Mouse (Mus musculus): ENCODE measurements around the gene Abcc5.
A peak's percentile ranks its signal among the peaks of the same experiment; 100 is the strongest.
"Not testable (repeated sequence)": the region's sequence is repeated elsewhere in the genome, so short reads cannot be mapped to it uniquely, and the experiment has no call there.

The Abcc5 gene

DNA sequence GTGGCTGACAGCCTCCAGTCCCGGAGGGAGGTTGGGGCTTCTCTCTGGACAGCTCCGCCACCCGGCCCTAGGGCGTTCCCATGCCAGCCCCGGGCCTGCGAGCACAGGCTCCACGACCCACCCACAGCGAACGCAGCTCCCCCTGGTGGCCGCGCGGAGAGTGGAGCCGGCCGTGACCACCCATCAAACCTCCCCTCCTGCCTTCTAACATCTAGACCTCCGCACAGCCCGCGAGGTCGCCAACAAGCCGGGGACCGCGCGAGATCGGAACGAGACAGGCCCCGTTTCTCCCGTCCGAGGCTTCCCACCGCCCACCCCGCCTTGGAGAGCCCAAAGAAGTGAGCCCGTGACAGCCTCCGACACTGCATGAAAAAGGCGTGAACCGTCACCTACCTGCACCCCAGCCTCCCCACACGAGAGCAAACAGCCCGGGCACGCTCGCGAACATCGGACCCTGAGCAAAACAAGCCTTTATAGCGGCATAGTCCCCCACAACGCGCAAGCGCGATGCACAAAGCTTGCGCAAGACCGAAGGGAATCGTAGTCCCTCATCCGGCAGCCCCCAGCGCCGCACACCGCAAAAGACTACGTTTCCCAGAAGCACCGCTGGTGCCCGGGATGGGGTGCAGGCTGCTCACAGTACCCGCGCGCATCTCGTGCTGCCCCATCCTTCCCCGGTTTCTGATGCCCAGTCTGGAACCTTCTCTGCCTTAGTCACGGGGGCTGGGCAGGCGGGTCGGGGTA, at the start of gene Abcc5:
Abcc5 (minus strand) TSS at position 540 of the 744 bp plus-strand sequence.
- DNase-seq: peak; percentile 91 to 95

DNA sequence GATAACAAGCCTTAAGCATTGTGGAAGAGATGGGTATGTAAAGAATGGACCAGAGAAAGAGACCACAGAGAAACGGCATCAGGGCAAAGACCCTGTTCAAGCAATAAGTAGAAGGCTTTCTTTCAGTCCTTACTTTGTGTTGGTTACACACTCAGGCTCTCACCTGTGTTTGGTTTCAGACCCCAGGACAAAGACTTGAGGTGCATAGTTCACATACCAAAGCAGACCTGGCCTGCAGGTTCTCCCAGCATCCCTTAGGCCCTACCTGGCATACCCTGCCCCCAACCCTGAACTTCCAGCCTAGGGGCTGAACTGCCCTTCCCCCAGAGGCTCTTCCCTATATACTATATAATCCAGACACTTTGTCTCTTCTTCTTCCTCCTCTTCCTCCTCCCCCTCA, 49.1 kb upstream of the Abcc5 start:
- no peak for DNase-seq

DNA sequence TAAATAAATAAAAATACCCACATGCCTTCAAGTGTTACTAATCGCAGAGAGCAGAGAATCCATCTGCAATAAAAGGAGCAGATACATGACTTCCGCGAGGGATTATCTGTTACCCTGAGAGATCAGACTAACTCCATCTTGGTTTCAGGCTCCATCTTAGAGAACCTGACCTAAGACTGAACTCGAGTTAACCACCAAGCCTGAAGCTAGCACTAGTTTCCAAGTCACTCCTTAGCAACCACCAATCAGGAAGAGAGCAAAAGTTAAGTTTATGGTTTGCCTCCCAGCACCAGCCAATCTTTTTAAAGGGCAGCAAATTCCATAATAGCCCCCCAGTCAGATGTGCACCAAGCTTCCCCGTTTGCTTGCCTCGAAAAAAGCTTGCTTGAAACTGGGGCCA, 48.6 kb upstream of the Abcc5 start:
- DNase-seq: no peak

DNA sequence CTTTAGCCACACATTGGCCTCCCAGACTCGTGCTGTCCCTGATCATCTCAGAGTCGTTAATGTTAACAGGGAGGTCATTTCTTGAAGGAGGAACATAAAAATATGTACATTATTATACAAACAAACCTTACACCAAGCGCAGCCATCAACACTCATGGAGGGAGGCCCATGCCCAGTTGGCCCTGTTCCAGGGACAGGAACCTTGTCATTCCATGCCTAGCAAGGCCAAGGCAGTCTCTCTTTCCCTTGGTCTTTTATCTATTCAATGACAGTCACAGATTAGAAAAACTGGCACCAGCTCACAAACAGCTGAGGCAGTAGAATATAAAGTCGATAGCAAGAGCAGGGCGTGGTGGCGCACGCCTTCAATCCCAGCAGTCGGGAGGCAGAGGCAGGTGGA, 48.0 kb upstream of the Abcc5 start:
- no peak for DNase-seq

DNA sequence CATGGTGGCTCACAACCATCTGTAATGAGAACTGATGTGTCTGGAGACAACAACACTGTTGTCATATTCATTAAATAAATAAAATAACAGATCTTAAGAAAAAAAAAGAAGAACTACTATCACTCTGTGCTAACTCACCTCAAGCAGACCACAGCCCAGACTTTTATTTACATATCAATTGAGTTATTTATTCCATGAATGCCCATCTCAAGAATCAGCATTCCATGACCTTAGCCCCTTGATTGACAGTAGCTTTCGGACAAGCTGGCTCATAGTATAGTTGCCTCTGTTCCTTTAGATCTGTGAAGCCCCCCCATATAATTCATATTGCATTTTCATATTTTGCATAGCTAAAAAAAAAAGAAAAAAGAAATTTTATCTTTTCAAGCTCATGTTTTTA, 47.6 kb upstream of the Abcc5 start:
- DNase-seq: no peak

DNA sequence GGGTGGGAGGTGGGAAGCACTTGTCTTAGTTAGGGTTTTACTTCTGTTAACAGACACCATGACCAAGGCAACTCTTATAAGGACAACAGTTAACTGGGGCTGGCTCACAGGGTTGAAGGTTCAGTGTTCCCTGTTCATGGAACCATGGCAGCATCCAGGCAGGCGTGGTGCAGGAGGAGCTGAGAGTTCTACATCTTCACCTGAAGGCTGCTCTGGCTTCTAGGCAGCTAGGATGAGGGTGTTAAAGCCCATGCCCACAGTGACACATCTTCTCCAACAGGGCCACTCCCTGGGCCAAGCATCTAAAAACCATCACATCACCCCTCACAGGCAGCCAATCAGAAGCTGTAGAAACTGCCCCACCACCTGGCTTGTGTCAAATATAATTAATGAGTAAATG, 45.5 kb upstream of the Abcc5 start:
- DNase-seq: no peak

DNA sequence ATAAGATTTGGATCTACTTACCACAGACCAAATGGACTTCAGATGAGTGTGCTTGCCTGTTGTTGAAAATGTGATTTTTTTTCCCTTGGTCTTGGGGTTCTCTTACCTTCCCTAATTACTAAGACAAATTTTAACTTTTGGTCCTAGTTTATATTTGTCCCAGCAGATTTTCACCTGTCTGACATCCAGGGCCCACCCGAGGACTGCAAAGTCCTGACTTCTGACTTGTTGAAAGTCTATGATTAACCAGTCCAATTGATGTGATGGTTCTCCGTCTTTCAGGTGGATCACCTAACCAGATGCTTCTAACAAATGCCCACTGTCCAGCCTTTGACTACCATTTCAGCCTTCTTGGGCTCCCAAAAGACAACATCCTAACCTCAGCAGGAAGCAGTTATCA, 44.8 kb upstream of the Abcc5 start:
- DNase-seq: no peak

DNA sequence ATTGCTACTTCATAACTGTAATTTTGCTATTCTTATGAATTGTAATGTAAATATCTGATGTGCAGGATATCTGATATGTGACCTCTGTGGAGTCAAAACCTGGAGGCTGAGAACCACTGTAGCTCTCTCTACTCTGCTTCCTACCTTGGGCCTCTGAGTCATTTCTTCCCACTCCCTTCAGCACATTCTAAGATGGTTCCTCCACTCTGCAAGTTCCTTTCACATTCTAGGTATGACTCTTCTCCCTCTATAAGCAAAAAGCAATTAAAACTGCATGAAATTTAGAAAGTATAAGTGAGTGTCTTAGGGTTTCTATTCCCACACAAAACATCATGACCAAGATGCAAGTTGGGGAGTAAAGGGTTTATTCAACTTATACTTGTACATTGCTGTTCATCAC, 38.5 kb upstream of the Abcc5 start:
- DNase-seq: no peak

DNA sequence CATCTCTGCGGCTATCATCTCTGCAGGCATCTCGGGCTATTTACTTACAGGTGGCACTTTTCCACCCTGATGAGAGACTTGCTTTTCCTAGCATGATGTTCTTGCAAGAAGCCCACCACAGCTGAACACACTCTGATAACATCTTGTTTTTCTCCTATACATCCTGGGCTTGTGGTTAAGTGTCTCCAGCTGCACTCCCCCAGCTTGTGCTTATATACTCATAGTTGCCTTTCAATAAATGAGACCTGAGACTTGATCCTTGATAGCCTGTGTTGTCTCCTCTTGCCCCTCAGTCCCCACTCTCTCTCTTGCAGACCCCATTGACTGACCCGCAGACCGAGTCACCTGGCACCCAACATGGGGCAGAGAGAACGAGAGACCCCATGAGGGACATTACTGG, 32.5 kb upstream of the Abcc5 start:
- DNase-seq: peak; percentile 39

DNA sequence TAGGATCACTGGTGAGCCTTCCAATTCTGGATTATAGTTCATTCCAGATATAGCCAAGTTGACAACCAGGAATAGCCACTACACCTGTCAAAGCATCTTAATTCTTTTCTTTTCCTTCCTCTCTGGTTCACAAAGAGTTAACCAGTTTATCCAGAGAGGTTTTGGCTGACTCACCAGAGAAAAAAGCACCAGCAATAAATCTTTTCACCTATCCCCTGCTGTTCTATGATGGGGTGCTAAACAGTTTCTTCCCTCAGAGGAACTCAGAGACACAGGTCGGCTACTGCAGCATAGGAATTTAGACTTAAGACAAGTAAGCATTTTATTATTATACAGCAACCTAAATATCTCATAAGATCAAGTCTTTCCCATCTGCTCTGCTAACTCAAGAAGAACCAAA, 29.9 kb upstream of the Abcc5 start:
- no peak for DNase-seq

DNA sequence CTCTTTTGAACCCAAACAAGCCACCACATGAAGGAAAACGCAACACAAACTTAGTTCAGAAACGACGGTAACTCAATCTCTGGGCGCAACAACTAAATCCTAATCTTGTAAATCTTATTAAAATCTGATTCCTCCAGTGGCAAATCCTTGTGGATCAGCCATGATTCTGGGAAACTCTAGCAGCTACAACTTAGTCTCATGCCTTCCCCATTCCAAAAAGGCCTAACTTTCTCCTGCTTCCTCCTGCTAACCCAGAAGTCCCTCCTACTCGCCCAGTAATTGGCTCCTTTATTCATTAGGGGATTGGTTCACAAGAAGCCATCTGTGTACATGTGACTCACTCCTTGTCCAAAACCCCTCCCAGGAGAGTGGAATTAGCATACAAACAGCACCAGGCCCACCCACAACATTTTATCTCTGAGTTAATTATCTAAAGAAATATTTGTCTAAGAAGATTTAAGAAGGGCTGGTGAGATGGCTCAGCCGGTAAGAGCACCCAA, 28.0 kb upstream of the Abcc5 start:
- no peak for DNase-seq

DNA sequence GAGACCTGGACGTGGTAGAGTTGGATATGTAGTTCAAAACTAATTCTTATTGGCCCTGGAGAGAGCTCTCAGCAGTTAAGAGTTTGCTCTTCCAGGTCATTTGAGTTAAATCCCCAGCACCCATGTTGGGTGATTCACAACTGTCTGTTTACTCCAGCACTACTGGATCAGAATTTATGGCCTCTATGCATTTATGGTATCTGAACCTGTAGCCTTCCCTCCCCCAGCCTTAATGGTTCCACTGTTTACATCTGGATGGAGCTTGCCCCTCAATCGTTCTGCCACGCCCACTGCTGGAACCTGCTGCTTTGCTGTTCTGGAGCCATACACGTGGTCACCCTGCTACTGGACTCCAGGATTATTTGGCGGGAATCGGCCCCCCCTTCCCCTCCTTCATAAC, 25.6 kb upstream of the Abcc5 start:
- DNase-seq: no peak

DNA sequence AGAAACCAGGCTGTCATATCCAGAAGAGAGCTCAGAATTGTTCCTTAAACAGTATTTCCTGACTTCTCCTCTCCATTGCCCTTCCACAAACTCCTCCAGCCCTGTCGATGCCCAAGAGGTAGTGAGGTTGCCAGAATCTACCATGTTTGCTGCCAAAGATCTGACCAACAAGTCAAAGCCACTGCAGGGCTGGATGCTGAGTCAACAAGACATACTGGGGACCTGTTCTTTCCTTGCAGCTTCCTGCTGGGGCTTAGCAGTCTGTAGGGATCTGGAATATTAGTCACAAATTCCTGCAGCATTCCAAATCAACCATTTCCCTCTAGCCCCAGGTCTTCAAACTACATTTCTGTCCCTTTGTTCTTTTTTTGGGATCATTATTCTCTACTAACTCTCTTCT, 19.7 kb upstream of the Abcc5 start:
- DNase-seq: no peak

DNA sequence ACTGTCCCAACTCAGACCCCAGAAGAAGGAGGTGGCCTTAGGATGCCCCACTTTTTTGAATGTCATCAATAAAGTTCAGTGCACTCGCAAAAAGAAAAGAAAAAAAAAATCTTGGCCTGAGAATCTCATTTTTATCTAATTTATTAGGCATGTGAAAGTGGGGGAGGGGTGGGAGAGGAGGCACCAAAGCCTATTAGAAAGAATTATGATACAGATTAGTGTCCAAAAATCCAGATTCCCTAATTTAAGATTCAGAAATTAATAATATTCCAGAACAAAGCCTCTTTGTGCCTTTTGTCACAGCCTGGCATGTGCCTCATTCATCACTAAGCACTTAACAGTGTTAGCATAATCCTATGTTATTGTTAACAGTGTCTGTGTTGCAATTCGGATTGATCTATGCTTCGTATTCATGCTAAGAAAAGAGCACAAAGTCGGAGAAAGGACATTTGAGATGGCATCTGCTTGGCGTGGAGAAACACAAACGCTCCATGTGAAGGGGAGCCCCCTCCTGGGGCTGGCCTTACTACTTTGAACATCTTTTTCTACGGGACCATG, 18.7 kb upstream of the Abcc5 start:
- DNase-seq: no peak

DNA sequence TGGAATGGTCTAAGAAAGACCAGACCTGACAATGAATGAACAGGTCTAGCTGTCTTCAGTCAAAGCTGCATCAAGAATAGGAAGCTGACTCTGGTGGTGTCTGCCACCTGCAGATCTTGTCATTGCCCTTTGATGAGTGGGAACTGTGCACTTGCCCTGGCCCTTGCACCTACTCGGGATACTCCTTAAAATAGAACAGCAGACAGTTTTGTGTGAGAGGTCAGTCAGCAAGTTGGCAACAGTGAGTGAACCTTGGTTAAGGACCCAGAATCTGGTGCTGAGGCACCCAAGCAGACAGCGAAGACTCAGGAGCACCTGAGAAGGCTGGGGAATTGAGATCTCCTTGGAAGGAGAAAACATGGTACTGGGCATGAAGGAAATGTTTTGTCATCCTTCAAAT, 16.7 kb upstream of the Abcc5 start:
- peak in 1 of 2 experiments; percentile 22 for DNase-seq

DNA sequence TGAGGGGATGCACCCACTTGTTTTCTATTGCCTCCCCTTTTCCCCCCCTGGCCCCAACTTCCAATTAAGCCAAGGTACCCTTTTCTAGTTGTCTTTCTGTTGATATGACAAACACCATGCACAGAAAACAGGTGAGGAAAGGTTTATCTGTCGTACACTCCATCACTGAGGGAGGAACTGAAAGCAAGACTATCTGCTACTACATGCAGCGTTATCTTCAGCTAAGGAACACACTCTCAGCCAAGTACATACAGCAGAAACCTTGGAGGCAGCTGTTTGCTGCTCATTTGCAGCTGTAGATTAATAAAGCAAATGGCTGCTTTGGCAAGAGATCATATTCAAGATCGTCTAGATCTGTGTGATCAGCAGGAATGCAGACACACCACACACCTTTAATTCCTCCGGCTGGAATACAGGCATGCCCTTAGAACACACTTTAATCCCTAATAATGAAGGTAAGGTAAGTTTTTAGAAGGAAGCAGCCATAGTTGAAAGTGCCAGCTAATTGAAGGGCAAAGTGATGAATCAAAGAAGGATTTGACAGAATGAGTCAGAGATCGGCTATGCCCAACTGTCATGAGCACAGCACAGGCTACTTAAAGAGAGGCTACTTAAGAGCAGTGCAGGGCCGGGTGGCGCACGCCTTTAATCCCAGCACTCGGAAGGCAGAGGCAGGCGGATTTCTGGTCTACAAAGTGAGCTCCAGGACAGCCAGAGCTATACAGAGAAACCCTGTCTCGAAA, 12.7 kb upstream of the Abcc5 start:
- no peak for DNase-seq

DNA sequence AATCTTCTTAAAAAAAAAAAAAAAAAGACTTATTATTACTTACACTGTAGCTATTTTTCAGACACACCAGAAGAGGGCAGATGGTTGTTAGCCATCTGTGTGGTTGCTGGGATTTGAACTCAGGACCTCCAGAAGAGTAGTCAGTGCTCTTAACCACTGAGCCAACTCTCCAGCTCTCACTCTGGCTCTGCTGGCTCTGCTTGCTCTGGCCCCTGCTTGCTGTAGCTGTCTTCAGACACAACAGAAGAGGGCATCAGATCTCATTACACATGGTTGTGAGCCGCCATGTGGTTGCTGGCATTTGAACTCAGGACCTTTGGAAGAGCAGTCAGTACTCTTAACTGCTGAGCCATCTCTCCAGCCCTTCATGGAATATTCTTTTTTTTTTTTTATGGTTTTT, 11.9 kb upstream of the Abcc5 start:
- not testable (repeated sequence) for DNase-seq

DNA sequence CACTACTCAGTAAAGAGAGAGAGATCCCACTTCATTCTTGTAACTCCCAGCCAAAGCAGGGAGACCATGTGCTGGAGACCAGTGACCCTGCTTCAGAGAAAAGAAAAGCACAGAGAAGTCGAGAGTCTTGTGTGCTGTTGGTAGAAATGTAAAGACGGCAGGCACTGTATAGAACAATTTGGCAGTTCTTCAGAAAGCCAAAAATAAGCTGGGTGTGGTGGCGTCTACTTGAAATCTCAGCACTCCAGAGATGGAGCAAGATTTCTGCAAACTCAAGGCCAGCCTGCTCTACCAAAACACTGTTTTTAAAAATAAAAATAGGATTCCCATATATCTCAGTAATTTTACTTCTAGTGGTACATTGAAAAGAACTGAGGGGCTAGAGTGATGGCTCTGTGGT, 10.1 kb upstream of the Abcc5 start:
- DNase-seq: no peak

DNA sequence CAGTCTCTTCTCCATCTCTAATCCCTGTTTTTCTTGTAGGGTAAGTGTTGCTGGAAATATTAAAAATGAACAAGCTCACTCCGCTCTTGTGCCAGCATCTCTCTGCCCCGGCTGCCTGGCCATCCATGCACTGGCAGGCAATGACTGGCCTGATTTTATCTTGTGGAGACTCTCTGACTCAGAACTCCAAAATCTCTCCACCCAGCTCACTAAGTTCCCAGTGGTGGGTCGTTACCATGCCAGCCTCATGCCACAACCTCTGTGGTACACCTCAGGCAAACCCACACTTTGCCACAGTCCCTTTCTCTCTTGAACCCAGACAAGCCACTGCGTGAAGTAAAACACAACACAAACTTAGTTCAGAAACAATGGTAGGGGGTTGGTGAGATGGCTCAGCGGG, 3.1 kb upstream of the Abcc5 start:
- no peak for DNase-seq

DNA sequence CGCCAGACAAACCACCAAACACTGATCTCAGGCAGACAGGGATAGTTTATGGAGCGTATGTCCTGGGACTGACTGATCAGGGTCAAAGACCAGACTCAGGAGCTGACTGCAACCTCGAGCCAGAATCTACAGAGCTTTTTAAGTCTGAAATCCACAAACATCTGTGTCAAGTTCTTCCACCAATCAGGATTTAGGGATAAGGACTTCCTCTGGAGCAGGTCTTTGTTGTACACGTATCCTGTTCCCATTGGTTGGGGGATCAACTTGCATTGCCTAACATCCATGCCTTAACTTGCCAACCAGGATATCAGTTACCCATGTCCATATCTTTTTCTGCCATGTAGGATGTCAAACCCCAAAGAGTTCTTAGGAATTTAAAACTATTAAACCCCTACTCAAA, 1.4 kb upstream of the Abcc5 start:
- no peak for DNase-seq

DNA sequence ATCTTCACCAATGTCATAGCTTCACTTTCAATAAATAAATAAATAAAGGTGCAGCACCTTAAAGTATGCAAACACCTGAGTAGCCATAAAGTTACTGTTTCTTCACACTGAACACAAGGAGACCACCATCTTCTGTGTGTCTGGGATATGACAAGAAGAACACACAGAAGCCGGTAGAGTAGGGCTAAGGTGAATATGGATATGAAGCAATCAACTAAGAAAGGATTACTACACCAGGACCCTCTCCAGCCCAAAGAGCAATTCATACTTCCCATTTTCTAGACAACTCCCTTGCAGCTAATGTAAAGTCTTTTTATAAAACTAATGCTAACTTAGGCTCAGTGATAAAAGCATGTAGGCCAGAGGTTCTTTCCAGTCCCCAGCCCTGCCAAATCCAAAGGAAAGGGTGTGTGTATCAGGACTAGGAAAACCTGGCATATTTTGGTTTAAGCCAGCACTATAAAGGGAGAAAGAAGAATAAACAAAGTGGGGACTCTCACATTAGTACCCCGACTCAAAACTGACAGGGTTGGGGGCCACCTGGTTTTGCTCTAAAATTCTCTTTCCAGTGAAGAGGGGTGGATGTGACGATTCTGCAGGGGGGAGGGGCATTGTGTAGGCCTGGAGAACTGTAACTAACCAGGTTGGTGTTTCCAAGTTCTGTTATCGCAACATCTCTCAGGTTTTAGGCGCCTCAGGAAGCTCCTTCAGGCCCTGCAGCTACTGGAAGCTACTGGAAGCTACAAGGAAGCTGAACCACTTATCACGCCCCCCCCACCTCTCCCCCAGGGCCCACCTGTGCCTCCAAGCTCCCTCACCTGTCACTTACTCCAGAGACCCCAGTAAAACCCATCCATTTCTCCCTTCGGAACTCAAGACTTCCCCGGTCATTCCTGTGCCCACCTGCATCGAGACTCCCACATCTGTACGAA, 1.2 kb downstream of the Abcc5 start:
- peak; percentile 18 to 22 for DNase-seq

DNA sequence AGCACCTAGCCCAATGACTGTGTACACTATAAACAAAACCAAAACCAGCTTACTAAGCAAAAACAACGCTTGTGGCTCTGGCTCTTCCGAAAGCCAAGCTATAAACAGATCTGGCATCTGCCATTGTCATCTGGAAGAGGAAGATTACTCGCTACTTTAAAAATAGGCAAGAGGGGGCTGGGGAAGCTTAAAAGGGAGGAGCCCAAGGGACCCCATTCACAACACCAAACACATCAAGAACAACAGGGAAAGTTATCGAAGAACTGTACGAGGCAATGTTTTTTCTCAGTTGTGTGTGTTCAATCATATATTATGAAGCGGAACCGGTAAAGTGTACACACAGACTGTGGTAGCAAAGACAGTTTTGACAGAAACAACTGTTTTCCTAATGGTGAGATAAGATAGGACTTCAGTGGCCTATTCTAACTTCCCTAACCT, 1.9 kb downstream of the Abcc5 start:
- DNase-seq: no peak
